Mouse (Mus musculus) activated CD4-positive, CD25-positive, alpha-beta regulatory T cell, adult 4 months (primary cell): Measurements from ENCODE around the gene Agpat3. TPM values are rescaled to one million over a fixed set of nuclear protein-coding genes. Genes with fewer than 3 reads are reported as not detected.

ENCODE experiments used
- ATAC-seq: one replicate; pipeline ENCODE4 v1.8.0; 2017
- polyA plus RNA-seq, 2 experiments: library from polyadenylated mRNA; unstranded; fragments of 100-300 nt; shearing (Covaris generic); gene quantifications; one replicate each; pipeline ENCODE4 v1.2.1; 2017

Gene Agpat3
- polyA plus RNA-seq, 2 experiments from 2014 or later = 88.9 to 102 TPM

DNA sequence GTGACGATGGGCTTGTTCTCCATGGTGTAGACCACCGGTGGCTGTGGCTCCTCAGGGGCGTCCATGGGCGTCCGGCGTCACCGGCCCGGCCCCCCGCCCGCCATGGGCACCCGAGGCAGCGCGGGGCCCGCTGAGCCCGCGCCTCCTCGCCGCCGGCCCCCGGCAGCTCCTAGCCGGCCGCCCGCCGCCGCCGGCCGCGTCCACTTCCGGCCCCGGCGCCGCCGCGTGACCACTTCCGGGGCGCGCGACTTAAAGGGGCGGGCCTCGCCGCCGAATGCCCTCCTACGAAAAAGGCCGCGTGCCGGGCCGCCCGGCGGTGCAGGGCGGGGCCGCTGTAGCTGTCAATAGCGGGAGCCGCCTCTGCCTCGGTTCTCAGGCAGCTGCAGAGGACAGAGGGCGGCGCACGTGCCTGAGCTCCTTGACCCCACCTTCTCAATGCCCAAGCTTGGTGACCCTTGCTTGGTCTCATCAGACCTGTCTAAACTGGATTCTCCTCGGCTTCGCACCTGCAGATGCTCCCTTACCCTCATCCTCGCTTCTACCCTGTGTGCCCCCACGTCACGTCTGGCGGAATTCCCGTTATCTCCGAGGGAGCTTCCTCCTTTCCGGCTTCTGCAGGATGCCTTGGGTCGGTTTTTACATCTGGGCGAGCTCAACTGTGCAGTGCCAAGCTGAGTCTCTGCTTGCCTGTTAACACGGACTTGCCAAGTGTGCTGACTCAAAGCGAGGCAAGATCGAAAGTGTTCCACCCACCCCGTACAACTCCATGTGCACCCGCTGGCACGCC, 107.7 kb downstream of the Agpat3 start, which contains the start of gene Trappc10:
TSS of gene Trappc10 (minus strand) at position 204 of the 787 bp plus-strand sequence.
- ATAC-seq = peak; percentile 88

DNA sequence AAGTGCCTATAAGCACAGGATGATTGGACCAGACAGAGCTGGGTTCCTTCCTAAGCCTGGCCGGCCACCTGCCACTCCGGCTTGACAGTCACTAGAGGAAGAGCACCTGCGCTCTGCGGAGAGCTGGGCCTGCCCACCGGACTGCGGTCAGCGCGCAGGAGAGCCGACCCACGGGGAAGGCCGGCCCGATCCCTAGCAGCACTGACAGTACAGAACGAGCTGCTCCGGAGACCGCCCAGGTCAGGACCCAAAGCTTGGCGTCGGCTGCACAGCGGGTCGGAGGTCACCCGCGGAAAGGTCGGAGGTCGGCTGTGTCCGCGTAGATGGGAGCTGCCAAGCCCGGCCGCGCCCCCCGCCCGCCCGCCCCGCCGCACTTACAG, 108.2 kb downstream of the Agpat3 start:
- peak; percentile 10 for ATAC-seq

DNA sequence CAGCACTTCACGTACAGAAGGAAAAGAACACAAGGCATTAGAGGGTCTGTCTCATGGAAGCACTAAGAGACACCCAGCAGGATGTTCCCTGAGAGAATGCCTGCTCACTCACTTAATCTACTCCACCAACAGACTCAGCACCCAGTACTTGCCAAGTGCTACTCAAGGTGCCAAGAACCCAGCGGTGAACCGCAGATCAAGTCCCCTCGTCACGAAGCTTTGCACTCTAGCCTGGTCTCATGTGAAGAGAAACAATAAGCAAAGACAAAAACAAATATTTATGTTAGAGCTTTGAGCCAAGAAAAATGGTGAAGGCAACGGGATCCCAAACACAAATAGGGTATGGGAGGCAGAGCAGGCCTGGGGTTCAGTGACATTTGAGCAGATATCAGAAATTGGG, 113.4 kb downstream of the Agpat3 start:
- no peak for ATAC-seq

DNA sequence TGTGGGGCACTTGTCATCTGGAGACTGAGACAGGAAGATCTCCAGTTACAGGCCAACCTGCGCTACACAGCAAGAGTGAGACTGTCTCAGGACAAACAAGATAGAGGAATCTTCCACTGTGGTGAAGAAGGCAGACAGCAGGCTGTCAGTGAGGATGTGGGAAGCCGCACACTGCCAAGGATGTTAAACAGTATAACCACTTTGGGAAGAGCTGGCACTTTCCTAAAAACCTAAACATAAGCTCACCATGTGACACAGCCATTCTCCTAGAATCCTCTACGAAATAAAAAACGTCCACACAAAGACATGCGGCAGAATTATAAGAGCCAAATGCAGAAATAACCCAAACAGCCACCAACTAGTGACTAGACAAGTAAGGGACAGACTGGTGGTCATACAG, 114.0 kb downstream of the Agpat3 start:
- ATAC-seq = no peak

DNA sequence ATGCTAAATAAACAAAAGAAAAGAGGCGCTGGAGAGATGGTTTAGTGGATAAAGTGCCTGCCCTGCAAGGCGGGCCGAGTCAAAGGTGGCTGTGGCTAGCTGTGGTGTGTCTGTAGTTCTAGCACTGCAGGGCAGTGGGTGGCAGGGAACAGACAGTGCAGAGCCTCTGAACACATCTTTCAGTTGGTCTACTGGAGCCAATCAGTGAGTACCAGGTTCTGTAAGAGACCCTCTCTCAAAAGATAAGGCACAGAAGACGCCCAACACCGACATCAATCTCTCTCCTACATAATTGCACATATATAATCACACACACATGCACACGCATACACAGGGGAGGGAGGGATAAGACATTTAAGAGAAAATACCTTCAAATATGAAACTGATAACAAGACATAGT, 114.5 kb downstream of the Agpat3 start:
- no peak for ATAC-seq

DNA sequence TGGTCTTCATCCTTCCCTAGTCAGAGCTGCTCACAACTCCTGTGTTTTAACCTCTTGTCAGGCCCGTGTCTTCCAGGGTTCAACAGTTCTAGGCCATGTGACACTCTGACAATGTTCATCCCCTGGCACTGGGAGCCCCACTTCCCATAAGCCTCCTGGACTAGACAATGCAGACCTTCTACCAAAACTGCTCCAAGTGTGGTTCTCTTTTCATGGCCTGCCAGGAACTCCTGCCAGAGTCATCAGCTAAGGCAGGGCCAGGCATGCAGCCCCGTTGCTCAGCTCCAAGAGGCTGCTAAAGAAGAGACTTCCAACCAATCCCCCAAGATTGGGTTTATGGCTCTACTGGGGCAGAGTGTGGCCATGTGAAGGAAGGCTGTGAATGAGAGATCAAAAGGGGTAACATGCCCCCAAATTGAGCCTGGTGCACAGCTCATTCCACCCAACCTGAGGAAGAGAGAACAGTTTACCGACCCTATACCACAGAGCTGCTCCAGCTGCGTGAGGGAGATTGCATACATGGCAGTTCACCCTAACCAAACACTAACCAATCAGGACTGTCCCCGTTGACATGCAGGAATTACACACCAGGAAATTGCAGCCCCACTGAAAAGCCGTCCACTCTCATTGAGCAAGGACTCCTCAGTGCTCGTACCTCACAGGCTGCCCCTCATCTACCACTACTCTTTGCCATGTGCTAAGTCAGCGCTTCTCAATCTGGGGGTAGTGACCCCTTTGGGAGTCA, 115.2 kb downstream of the Agpat3 start:
- no peak for ATAC-seq

DNA sequence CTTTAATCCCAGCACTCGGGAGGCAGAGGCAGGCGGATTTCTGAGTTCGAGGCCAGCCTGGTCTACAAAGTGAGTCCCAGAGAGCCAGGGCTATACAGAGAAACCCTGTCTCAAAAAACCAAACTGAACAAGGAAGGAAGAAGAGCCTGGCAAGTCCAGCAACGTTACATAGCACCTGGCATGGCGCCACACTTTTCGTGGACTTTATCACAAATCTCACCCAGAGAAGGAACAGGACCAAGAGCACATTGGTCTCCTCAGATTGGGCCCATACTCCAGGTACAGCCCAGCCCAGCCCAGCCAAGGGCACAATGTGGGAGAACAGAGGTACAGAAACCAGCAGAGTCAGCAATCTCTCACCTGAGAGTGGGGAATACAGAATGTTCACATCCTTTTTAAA, 118.5 kb downstream of the Agpat3 start:
- no peak for ATAC-seq

DNA sequence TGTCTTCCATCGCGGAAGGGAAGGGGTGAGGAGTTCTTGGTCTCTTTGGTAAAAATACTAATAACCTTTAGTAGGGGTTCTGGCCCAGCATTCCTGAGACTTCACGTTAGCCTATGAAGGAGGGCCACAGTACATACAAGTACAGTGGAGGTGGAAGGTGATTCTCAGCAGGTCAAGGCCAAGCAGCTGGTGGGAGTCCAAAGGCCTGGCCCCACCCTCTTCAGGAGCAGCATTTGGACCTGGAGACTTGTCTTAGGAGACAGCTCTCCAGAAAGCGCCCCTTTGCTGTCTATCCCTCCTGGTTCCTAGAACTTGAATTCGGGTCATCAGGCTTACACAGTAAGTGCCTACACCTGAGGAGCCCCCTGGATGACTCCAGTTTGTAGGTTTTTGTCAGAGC, 119.1 kb downstream of the Agpat3 start:
- ATAC-seq = no peak

DNA sequence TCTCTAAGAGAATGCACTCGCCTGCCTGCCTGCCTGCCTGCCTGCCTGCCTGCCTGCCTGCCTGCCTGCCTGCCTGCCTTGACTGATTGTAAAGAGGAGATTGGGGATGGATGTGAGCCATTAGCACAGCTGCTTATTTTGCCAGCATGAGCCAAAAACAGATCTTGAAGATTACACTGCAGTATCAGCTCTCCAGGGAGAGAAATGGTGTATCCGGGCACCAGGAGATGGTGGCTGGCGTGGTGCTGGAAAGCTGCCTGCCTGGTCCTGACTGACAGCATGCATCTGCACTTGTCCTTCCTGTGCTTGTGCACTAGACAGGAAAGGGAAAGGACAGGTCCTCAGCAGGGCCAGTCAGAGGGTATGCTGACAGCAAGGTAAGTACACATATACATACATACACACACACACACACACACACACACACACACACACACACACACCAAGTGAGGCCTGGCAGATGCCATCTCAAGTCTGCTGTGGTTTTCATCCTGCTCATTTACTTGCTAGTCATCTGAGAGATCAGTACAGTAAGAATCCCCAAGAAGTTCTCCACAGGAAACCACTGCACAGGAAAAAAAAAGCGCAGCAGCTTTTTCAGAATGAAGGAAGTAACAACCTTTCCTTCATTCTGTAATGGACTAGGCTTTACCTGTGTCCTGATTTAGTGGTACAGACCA, 119.8 kb downstream of the Agpat3 start:
- peak; percentile 49 for ATAC-seq

DNA sequence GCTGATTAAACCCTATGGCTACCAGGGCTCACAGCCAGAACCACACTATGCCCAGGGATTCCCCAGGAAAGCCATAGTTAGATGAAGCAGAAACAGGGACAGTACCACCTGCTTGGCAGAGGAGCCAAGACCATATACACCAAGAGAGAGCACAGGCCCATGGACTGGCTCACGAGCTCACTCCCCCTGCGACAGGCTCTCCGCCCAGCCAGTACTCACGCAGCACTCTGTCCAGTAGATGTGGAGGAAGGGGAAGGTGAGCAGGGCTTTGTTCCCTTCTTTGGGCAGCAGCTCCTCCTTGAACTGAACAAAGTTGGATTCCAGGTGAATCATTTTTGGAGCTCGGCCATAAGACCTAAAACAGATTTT, 123.7 kb downstream of the Agpat3 start:
- no peak for ATAC-seq

DNA sequence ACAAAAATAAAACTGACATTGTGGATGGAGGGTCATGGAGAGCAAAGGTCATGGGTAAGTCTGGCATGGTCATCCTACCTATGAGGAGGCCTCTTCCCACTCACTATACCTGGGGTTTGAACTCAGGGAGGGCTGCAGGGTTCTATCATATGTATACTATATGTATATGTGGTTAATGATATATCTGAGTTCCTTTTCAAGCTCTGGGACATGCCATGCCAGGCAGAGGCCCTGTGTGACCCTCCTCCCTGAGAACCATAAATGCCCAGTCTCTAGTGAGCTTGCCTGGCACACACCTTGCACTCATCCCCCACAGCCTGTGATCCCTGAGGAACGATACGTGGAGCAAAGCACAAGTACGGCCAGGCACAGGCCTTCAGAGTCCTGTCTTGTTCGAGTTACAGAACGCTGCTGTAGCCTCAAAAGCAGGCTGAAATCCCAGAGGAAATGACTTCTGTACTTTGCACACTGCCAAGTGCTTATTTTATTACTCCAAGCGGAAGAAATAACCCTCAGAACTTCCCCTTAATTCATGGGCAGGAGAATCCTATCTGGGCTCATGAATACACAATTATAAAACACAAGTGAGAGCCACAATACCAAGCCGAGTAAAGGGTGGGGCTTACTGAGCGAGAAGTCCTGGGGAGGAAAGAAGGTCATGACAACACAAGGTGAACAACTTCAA, 124.3 kb downstream of the Agpat3 start:
- no peak for ATAC-seq

DNA sequence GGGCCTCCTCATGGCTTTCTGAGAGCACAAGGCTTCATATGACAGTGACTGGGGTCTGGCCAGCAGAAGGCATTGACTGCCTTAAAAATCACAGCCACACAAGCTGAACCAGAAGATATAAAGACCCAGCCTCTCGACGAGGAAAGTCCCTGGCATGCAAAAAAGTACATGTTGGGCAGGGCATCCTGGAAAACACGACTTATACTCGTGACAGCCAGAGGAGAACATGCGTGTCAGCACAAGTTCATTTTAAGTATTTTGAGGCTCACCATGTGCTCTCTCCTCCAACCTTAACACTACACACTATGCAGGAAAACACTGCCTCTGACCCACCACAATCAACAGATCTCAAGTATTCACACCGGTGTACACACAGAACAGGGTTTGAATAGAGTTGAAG, 128.2 kb downstream of the Agpat3 start:
- no peak for ATAC-seq

DNA sequence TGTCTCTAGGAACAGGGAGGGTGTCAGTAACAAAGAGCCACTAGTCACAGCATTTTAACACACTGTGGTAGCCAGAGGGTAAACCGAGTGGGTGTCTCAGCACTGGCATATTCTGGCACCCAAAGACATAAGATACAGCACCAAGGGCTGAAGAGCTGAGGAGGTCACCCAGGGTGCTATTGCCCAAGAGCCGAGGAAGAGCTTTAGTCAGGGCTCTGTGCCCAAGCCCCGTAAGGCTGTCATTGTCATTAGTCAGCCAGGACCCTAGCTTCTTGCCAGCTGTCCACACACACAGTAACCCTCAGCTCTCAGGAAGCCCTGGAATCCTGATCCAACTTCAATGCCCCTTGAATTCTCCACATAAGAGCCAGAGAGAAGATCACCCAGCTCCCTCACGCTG, 129.4 kb downstream of the Agpat3 start:
- ATAC-seq = no peak

DNA sequence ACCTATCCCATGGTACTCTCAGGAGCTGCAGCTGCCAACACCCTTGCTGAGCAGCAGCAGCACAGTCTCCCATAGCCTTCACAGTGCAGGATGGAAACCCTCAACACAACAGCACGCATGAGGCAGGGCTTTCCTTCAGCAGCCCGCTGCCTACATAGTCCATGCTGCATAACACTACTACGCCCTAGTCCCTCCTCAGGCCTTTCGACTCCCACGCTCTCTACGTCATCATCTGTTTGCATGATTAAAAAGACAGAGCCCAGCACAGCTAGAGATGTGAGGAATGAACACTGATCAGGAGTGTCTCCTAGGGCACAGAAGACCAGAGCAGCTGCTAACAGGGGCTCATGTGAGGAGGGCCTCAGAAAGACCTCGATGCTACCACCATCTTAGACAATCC, 131.0 kb downstream of the Agpat3 start:
- no peak for ATAC-seq

DNA sequence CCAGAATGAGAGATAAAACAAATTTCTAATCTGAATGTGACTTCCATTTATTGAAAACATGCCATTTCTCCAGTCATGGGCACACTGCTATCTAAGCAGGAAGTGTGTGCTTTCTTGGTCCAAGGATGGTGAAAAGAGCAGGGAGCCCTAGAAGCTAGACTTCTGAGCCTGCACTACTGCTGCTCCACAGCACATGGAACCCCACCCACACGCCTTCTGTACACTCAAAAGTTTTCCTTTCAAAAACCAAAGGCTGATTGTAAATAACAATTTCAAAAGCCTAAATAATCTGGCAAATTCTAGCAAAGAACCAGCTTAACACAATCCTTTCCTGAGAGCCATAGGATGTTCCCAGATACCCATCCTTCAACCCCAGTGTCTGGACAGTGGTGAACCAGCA, 132.8 kb downstream of the Agpat3 start:
- ATAC-seq = no peak

Other genes starting within 250 kb of the Agpat3 start
- gene D10Jhu81e, start 182.7 kb downstream of the Agpat3 start, polyA plus RNA-seq = 10 to 100 TPM; 18.9 to 63.4 TPM
- gene Pwp2, start 167.3 kb downstream of the Agpat3 start, polyA plus RNA-seq = 10 to 100 TPM; 10.6 to 10.7 TPM
- 10 to 100 TPM in 1 of 2 experiments, 1 to 10 TPM in 1; 5.1 to 11.0 TPM for gene Trappc10, start 107.8 kb downstream of the Agpat3 start, polyA plus RNA-seq
- gene Rrp1, start 60.6 kb upstream of the Agpat3 start, polyA plus RNA-seq = 100 to 1,000 TPM in 1 of 2 experiments, 10 to 100 TPM in 1; 92.2 to 124 TPM
- gene Cstb, start 73.2 kb upstream of the Agpat3 start, polyA plus RNA-seq = 100 to 1,000 TPM; 166 to 179 TPM
- gene Pdxk, start 112.5 kb upstream of the Agpat3 start, polyA plus RNA-seq = 1 to 10 TPM; 5.7 to 8.5 TPM
- gene Olfr1358, start 164.9 kb upstream of the Agpat3 start, polyA plus RNA-seq = not detected
- gene Ilvbl, start 221.9 kb upstream of the Agpat3 start, polyA plus RNA-seq = 10 to 100 TPM; 62.9 to 71.6 TPM
- 1 to 10 TPM in 1 of 2 experiments, under 1 TPM in 1; 0.46 to 1.1 TPM for gene Syde1, start 239.5 kb upstream of the Agpat3 start, polyA plus RNA-seq